Mouse (Mus musculus) cerebellum, adult 2 months (tissue): ENCODE results near the gene Pik3cb.

Experiments
- CTCF ChIP-seq: fragments of 200-500 bp; IDR thresholded peaks from 2 replicates; pipeline ENCODE4 v1.5.1; 2011; ENCODE audit warnings: low read depth, mild to moderate bottlenecking, control low read depth, low read length, moderate library complexity, borderline replicate concordance; ENCODE audit not compliant: insufficient read depth
- POLR2A ChIP-seq: fragments of 200-500 bp; IDR thresholded peaks from 2 replicates; pipeline ENCODE4 v1.6.1; 2011; ENCODE audit warnings: low read length, control low read depth, borderline replicate concordance; ENCODE audit not compliant: insufficient read depth

- TF ChIP-seq CTCF, result no peak
- no peak for TF ChIP-seq POLR2A
Measured at GRCm38 (mm10) chr9:99172811-99173210, 32.4 kb upstream of the Pik3cb start.
